Mouse (Mus musculus): Measurements from ENCODE around the gene Atp10a. TPM values are rescaled to one million over a fixed set of nuclear protein-coding genes. Genes with fewer than 3 reads are reported as not detected.

Gene Atp10a
- polyA plus RNA-seq, 1 experiment from 2014 or later, result 1.1 TPM

DNA sequence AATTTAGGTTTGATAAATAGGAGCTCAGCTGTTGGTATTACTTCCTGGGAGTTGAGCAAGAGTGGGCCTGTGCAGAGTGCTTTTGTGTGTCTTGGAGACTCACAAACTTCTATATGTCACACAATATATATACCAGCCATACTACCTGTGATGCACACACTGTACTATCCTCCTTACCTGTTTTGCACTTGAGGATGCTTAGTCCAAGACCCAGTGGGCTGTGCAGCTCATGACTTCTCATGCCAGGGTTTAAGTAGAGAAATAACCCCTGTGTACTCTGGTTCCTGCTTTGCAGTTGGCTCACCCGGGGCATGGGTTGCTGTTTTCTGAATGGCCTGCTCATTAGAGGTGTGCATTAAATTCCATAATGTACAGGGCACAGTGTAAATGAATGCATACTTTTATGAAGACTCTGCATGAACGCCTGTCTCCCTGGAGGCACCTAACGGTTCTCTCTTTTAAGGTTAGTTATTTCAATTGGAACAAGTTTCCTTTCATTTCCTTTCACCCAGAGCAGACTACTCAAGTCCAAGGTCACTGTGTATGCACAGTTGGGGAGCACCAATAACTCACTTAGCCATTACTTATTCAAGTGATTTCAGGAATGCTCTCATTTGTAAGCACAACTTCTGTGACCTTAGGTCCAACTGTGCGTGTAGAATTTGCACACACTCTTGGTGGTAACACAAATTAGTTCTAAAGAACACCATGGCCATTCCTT lies 63.4 kb downstream of the Atp10a start:
- ATAC-seq, result no peak
- 57% methylated on average over 4 of the region's 4 CpGs for WGBS

DNA sequence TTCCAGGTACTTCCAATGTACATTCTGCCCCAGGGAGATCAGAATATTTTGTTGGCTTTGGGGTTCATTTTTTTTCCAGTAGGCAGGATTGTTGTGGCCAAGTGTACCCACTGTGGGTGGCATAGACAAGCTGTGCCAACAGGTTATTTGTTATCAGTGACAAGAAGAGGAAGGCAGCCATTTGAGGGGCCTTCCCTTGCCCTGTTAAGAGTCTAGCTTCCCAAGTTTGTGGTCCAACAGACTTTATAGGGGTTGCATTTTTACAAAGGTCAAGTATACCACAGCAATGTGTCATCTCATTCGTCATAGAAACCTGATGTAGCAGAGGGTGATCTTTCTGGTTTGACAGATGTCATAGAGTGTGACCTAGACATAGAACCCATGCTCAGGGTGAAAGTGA lies 66.3 kb downstream of the Atp10a start:
- Histone ChIP-seq H3K4me1 (ENCODE audit: control insufficient read depth, insufficient read depth, low read depth, low read length) (no peaks in the 10 kb centered on the region), H3K4me2 (ENCODE audit: low read length) (no peak overlapping the region), H3K27ac (ENCODE audit: low read depth, low read length) (no peak overlapping the region), H3K36me3 (ENCODE audit: control insufficient read depth, insufficient read depth, low read length) (no peaks in the 10 kb centered on the region), H3K27me3 (replicated peaks; ENCODE audit: control insufficient read depth, insufficient read depth, low read length) (no peaks in the 10 kb centered on the region), H3K9me3 (ENCODE audit: control insufficient read depth, low read length) (no peaks in the 10 kb centered on the region), H3K9ac (ENCODE audit: low read depth, low read length) (no peak overlapping the region), H3K4me3 (ENCODE audit: low read length) (no peak overlapping the region)
- ATAC-seq, result no peak
- 100% methylated on average over 1 of the region's 1 CpGs for WGBS

More for the DNA sequence above, 63.4 kb downstream of the Atp10a start:
- no peaks in the 10 kb centered on the region for H3K27me3 ChIP-seq (replicated peaks; ENCODE audit: control insufficient read depth, insufficient read depth, low read length)
- no peak overlapping the region for H3K4me2 ChIP-seq (ENCODE audit: low read length)
- H3K9ac ChIP-seq (ENCODE audit: low read depth, low read length), result no peak overlapping the region
- H3K27ac ChIP-seq (ENCODE audit: low read depth, low read length), result no peak overlapping the region
- H3K36me3 ChIP-seq (ENCODE audit: control insufficient read depth, insufficient read depth, low read length), result no peaks in the 10 kb centered on the region
- H3K4me3 ChIP-seq (ENCODE audit: low read length), result no peak overlapping the region
- no peaks in the 10 kb centered on the region for H3K4me1 ChIP-seq (ENCODE audit: control insufficient read depth, insufficient read depth, low read depth, low read length)
- H3K9me3 ChIP-seq (ENCODE audit: control insufficient read depth, low read length), result no peaks in the 10 kb centered on the region

DNA sequence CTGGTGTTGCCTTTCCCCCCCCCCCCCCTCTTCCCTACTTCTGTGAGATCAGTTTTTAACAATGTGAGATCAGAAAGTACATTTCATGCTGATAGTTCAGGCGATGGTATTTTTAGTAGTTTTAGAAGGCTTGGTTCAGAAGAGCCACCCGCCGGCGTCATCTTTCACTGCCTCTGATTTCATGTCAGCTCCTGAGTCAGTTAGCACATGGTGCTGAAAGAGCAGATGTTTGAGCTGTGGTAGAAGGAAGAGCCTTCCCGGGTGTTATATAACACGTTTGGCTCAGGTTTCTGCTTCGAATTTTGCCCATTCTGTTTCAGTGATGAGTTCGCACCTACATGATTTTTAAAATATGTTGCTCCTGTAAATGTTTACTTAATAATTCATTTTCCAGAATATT lies 74.2 kb downstream of the Atp10a start:
- Histone ChIP-seq H3K9ac (ENCODE audit: low read depth, low read length) (no peak overlapping the region), H3K36me3 (ENCODE audit: control insufficient read depth, insufficient read depth, low read length) (no peaks in the 10 kb centered on the region), H3K27ac (ENCODE audit: low read depth, low read length) (no peak overlapping the region), H3K4me1 (ENCODE audit: control insufficient read depth, insufficient read depth, low read depth, low read length) (no peaks in the 10 kb centered on the region), H3K9me3 (ENCODE audit: control insufficient read depth, low read length) (no peaks in the 10 kb centered on the region), H3K27me3 (replicated peaks; ENCODE audit: control insufficient read depth, insufficient read depth, low read length) (no peaks in the 10 kb centered on the region), H3K4me3 (ENCODE audit: low read length) (no peak overlapping the region), H3K4me2 (ENCODE audit: low read length) (no peak overlapping the region)
- ATAC-seq, result no peak
- 72% methylated on average over 8 of the region's 8 CpGs for WGBS

DNA sequence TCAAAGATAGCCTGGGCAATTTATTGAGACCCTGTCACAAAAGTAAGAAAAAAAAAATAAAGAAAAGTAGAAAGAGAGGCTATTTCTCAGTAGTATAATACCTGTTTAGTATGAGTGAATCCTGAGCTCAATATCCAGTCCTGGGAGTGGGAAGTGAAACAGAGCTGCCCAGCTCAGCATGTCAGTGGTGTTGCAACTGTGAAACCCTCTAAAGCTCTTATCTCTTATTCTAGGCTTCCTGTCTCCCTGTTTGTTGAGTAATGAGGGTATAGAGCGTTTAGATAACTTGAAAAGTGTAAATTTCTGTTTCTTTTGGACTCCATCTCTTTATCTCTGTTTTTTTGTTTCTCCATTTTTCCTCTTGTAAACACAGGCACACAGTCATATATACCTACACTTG lies 74.9 kb downstream of the Atp10a start:
- H3K27me3 ChIP-seq (replicated peaks; ENCODE audit: control insufficient read depth, insufficient read depth, low read length), result no peaks in the 10 kb centered on the region
- H3K4me2 ChIP-seq (ENCODE audit: low read length), result no peak overlapping the region
- no peak overlapping the region for H3K4me3 ChIP-seq (ENCODE audit: low read length)
- H3K4me1 ChIP-seq (ENCODE audit: control insufficient read depth, insufficient read depth, low read depth, low read length), result no peaks in the 10 kb centered on the region
- H3K36me3 ChIP-seq (ENCODE audit: control insufficient read depth, insufficient read depth, low read length), result no peaks in the 10 kb centered on the region
- ATAC-seq, result no peak
- H3K9ac ChIP-seq (ENCODE audit: low read depth, low read length), result no peak overlapping the region
- H3K9me3 ChIP-seq (ENCODE audit: control insufficient read depth, low read length), result no peaks in the 10 kb centered on the region
- H3K27ac ChIP-seq (ENCODE audit: low read depth, low read length), result no peak overlapping the region
- 86% methylated on average over 1 of the region's 1 CpGs for WGBS

DNA sequence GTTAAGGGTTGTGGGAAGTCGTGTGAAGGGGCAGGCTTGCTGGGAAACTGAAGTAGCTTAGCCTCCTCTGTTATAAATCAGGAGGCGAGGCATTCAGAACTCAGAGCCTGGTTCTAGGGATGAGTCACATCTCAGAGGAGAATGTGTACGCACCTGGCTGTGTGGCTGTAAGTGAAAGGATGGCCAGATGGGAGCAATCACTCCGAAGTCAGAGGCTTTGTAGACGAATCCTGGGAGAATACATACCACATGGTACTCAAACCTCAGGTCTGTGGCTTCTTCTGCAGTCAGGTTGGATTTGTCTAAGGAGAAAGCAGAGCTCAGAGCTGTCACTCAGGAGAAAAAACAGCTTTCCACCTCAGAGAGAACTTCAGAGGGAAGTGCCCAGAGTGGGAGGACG lies 76.4 kb downstream of the Atp10a start:
- ATAC-seq, result no peak
- Histone ChIP-seq H3K4me3 (ENCODE audit: low read length) (no peak overlapping the region), H3K4me1 (ENCODE audit: control insufficient read depth, insufficient read depth, low read depth, low read length) (no peaks in the 10 kb centered on the region), H3K9me3 (ENCODE audit: control insufficient read depth, low read length) (no peaks in the 10 kb centered on the region), H3K27ac (ENCODE audit: low read depth, low read length) (no peak overlapping the region), H3K36me3 (ENCODE audit: control insufficient read depth, insufficient read depth, low read length) (no peaks in the 10 kb centered on the region), H3K4me2 (ENCODE audit: low read length) (no peak overlapping the region), H3K27me3 (replicated peaks; ENCODE audit: control insufficient read depth, insufficient read depth, low read length) (no peaks in the 10 kb centered on the region), H3K9ac (ENCODE audit: low read depth, low read length) (no peak overlapping the region)
- WGBS, result 73% methylated on average over 6 of the region's 6 CpGs

DNA sequence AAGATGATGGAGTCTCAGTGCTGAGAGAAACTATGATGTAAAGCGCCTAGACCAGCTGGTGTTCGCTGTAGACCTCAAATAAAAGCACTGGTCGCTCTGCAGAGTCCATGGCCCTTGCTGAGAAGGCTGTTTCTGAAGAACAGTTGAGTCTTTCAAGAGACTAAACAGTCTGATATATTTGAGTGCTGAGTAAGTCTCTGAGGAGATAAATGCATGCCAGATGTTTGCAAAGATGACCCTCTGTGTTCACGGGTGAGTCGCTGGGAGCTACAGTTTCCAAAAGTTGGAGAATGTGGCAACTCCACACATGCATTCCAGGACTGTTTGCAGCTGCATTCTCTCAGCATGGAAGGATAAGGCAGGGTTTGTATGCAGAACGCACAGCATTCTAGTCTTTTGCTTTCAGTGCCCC lies 77.5 kb downstream of the Atp10a start:
- ATAC-seq, result no peak
- Histone ChIP-seq H3K9me3 (ENCODE audit: control insufficient read depth, low read length) (no peaks in the 10 kb centered on the region), H3K36me3 (ENCODE audit: control insufficient read depth, insufficient read depth, low read length) (no peaks in the 10 kb centered on the region), H3K4me1 (ENCODE audit: control insufficient read depth, insufficient read depth, low read depth, low read length) (no peaks in the 10 kb centered on the region), H3K27me3 (replicated peaks; ENCODE audit: control insufficient read depth, insufficient read depth, low read length) (no peaks in the 10 kb centered on the region), H3K4me2 (ENCODE audit: low read length) (no peak overlapping the region), H3K9ac (ENCODE audit: low read depth, low read length) (no peak overlapping the region), H3K27ac (ENCODE audit: low read depth, low read length) (no peak overlapping the region), H3K4me3 (ENCODE audit: low read length) (no peak overlapping the region)
- WGBS, result 78% methylated on average over 6 of the region's 6 CpGs

DNA sequence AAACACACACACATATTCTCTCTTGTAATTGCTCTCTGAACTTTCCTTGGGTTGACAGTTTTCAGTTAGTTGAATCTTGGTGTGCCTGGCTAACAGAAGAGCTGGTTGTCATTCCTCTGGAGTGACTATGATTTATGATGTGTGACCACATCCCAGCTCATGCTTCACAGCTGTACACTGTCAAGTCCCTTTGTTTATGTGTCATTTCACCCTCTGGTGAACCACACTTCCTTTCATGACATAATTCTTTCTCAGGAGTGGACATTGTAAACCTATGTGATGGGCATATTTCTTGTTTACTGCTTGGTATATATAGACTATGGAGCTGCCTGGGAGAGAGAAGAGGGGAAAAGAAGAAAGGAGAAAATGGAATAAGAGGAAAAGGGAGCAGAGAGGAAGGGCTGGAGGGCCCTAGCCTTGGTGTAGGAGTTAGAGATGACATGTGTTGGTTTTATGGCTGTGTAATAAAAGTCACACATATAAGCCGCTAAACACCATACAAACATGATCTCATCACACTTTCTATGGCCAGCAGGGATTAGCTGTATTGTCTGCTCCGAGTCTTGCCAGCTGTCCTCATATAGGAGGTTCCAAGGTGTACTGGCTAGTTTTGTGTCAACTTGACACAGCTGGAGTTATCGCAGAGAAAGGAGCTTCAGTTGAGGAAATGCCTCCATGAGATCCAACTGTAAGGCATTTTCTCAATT lies 81.0 kb downstream of the Atp10a start:
- Histone ChIP-seq H3K27me3 (replicated peaks; ENCODE audit: control insufficient read depth, insufficient read depth, low read length) (no peaks in the 10 kb centered on the region), H3K4me1 (ENCODE audit: control insufficient read depth, insufficient read depth, low read depth, low read length) (no peaks in the 10 kb centered on the region), H3K9ac (ENCODE audit: low read depth, low read length) (no peak overlapping the region), H3K27ac (ENCODE audit: low read depth, low read length) (no peak overlapping the region), H3K4me3 (ENCODE audit: low read length) (no peak overlapping the region), H3K36me3 (ENCODE audit: control insufficient read depth, insufficient read depth, low read length) (no peaks in the 10 kb centered on the region), H3K9me3 (ENCODE audit: control insufficient read depth, low read length) (no peaks in the 10 kb centered on the region), H3K4me2 (ENCODE audit: low read length) (no peak overlapping the region)
- WGBS, result 89% methylated on average over 3 of the region's 3 CpGs
- ATAC-seq, result no peak

DNA sequence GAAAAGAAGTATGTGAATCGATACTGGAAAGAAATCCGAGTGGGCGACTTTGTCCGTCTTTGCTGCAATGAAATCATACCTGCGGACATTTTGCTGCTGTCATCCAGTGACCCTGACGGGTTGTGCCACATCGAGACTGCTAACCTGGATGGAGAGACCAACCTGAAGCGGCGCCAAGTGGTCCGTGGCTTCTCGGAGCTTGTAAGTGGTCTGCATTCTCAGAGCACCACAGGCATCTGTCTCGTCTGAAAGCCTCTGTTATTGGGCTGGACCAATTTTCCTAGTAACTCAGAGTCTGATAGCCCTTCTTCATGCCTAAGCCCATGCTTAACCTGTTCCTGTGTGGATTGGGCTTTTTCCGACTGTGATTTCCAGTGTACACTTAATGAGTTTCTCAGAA lies 84.2 kb downstream of the Atp10a start:
- no peak overlapping the region for H3K27ac ChIP-seq (ENCODE audit: low read depth, low read length)
- no peak overlapping the region for H3K4me2 ChIP-seq (ENCODE audit: low read length)
- H3K36me3 ChIP-seq (ENCODE audit: control insufficient read depth, insufficient read depth, low read length), result no peaks in the 10 kb centered on the region
- WGBS, result 92% methylated on average over 13 of the region's 13 CpGs
- ATAC-seq, result no peak
- H3K9ac ChIP-seq (ENCODE audit: low read depth, low read length), result no peak overlapping the region
- H3K4me3 ChIP-seq (ENCODE audit: low read length), result no peak overlapping the region
- no peaks in the 10 kb centered on the region for H3K4me1 ChIP-seq (ENCODE audit: control insufficient read depth, insufficient read depth, low read depth, low read length)
- H3K27me3 ChIP-seq (replicated peaks; ENCODE audit: control insufficient read depth, insufficient read depth, low read length), result no peaks in the 10 kb centered on the region
- H3K9me3 ChIP-seq (ENCODE audit: control insufficient read depth, low read length), result no peaks in the 10 kb centered on the region

DNA sequence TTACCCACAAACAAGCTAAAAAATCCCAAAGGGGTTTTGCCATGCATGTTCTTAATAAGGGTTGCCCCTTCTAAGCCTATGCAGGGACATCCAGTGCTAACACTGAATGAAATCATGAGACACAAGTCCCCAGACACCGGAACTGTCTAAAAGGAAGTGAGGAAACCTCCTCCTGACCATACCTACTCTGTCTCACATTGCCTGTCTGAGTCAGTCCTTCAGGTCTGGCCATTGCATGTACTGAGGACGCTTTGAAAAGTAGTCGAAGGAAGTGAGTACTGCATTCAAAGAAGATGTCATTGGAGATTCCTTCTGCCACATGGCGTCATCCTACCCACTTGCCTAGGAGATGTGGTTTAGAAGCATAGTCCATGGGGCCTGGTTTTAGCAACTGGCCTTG lies 84.9 kb downstream of the Atp10a start:
- H3K27me3 ChIP-seq (replicated peaks; ENCODE audit: control insufficient read depth, insufficient read depth, low read length), result no peaks in the 10 kb centered on the region
- no peaks in the 10 kb centered on the region for H3K4me1 ChIP-seq (ENCODE audit: control insufficient read depth, insufficient read depth, low read depth, low read length)
- H3K36me3 ChIP-seq (ENCODE audit: control insufficient read depth, insufficient read depth, low read length), result no peaks in the 10 kb centered on the region
- H3K9ac ChIP-seq (ENCODE audit: low read depth, low read length), result no peak overlapping the region
- ATAC-seq, result no peak
- H3K4me2 ChIP-seq (ENCODE audit: low read length), result no peak overlapping the region
- no peaks in the 10 kb centered on the region for H3K9me3 ChIP-seq (ENCODE audit: control insufficient read depth, low read length)
- no peak overlapping the region for H3K27ac ChIP-seq (ENCODE audit: low read depth, low read length)
- 95% methylated on average over 4 of the region's 4 CpGs for WGBS
- H3K4me3 ChIP-seq (ENCODE audit: low read length), result no peak overlapping the region
